Mouse (Mus musculus): ENCODE measurements around the gene Mmp28. TPM values are rescaled to one million over a fixed set of nuclear protein-coding genes. Genes with fewer than 3 reads are reported as not detected.

Mmp28 gene
- polyA plus RNA-seq, 1 experiment from 2014 or later = 3.6 TPM

GRCm38 (mm10) chr11:83440081-83441064 is 22.5 kb downstream of the Mmp28 start:
- peaks cover 44% of the 10 kb centered on the region for H3K27me3 ChIP-seq (ENCODE audit: control insufficient read depth, insufficient read depth, low read length)
- peak overlapping the region; percentile 52 for H3K9ac ChIP-seq (ENCODE audit: low read length)
- H3K36me3 ChIP-seq (ENCODE audit: control insufficient read depth, insufficient read depth, low read length) = no peaks in the 10 kb centered on the region
- 0 out of 2 replicates have a peak, but pooled peaks cover 4% of the 10 kb centered on the region for H3K4me1 ChIP-seq (ENCODE audit: control insufficient read depth, insufficient read depth, low read length)
- peak overlapping the region; percentile 91 for H3K4me2 ChIP-seq
- no peaks in the 10 kb centered on the region for H3K9me3 ChIP-seq (ENCODE audit: control insufficient read depth, low read length)
- DNase-seq (ENCODE audit: low spot score, missing footprints) (peak; percentile 100), ATAC-seq (ENCODE audit: low FRiP score) (peak; percentile 92)
- H3K27ac ChIP-seq (ENCODE audit: low read depth, low read length) = no peak overlapping the region
- peak overlapping the region; percentile 55 for H3K4me3 ChIP-seq (ENCODE audit: low read depth, low read length)
- under 1% methylated on average over 63 of the region's 75 CpGs for WGBS

GRCm38 (mm10) chr11:83439426-83440060 is 23.3 kb downstream of the Mmp28 start:
- H3K9me3 ChIP-seq (ENCODE audit: control insufficient read depth, low read length) = no peaks in the 10 kb centered on the region
- WGBS = 37% methylated on average over 11 of the region's 11 CpGs
- H3K4me2 ChIP-seq = peak overlapping the region; percentile 91
- H3K27me3 ChIP-seq (ENCODE audit: control insufficient read depth, insufficient read depth, low read length) = peaks cover 37% of the 10 kb centered on the region
- H3K27ac ChIP-seq (ENCODE audit: low read depth, low read length) = no peak overlapping the region
- H3K9ac ChIP-seq (ENCODE audit: low read length) = no peak overlapping the region; the same call in 1 of the 2 replicates
- H3K36me3 ChIP-seq (ENCODE audit: control insufficient read depth, insufficient read depth, low read length) = no peaks in the 10 kb centered on the region
- H3K4me1 ChIP-seq (ENCODE audit: control insufficient read depth, insufficient read depth, low read length) = 0 out of 2 replicates have a peak, but pooled peaks cover 4% of the 10 kb centered on the region
- DNase-seq (ENCODE audit: low spot score, missing footprints) = no peak
- no peak overlapping the region for H3K4me3 ChIP-seq (ENCODE audit: low read depth, low read length)
- no peak for ATAC-seq (ENCODE audit: low FRiP score)

GRCm38 (mm10) chr11:83437377-83437776 is 25.5 kb downstream of the Mmp28 start, which contains the start of gene 1700020L24Rik:
TSS of gene 1700020L24Rik (plus strand) at chr11:83437677.
- 89% methylated on average over 1 of the region's 1 CpGs for WGBS
- Histone ChIP-seq H3K4me3 (ENCODE audit: low read depth, low read length) (no peak within 1 kb of the TSS), H3K27me3 (ENCODE audit: control insufficient read depth, insufficient read depth, low read length) (peaks cover 16% of the 10 kb centered on the region), H3K4me2 (no peak within 1 kb of the TSS), H3K36me3 (ENCODE audit: control insufficient read depth, insufficient read depth, low read length) (no peaks in the 10 kb centered on the region), H3K27ac (ENCODE audit: low read depth, low read length) (no peak within 1 kb of the TSS), H3K9me3 (ENCODE audit: control insufficient read depth, low read length) (no peaks in the 10 kb centered on the region), H3K4me1 (ENCODE audit: control insufficient read depth, insufficient read depth, low read length) (0 out of 2 replicates have a peak, but pooled peaks cover 2% of the 10 kb centered on the region), H3K9ac (ENCODE audit: low read length) (no peak within 1 kb of the TSS)
- DNase-seq (ENCODE audit: low spot score, missing footprints) (no peak), ATAC-seq (ENCODE audit: low FRiP score) (no peak)

- 77% methylated on average over 2 of the region's 2 CpGs for WGBS
- ATAC-seq (ENCODE audit: low FRiP score) = no peak
These were observed 30.3 kb downstream of the Mmp28 start for GRCm38 (mm10) chr11:83432533-83432932.

GRCm38 (mm10) chr11:83429355-83429754 is 33.5 kb downstream of the Mmp28 start, which contains the start of gene Gas2l2:
TSS of gene Gas2l2 (minus strand) at chr11:83429455.
- no peaks in the 10 kb centered on the region; the same call in 1 of the 2 replicates for H3K27me3 ChIP-seq (ENCODE audit: control insufficient read depth, insufficient read depth, low read length)
- H3K9me3 ChIP-seq (ENCODE audit: control insufficient read depth, low read length) = no peaks in the 10 kb centered on the region
- H3K4me1 ChIP-seq (ENCODE audit: control insufficient read depth, insufficient read depth, low read length) = 0 out of 2 replicates have a peak, but pooled peaks cover 2% of the 10 kb centered on the region
- H3K27ac ChIP-seq (ENCODE audit: low read depth, low read length) = no peak within 1 kb of the TSS
- ATAC-seq (ENCODE audit: low FRiP score) (no peak), DNase-seq (ENCODE audit: low spot score, missing footprints) (no peak)
- 46% methylated on average over 5 of the region's 5 CpGs for WGBS
- H3K4me3 ChIP-seq (ENCODE audit: low read depth, low read length) = no peak within 1 kb of the TSS
- no peak within 1 kb of the TSS for H3K4me2 ChIP-seq
- H3K9ac ChIP-seq (ENCODE audit: low read length) = no peak within 1 kb of the TSS
- H3K36me3 ChIP-seq (ENCODE audit: control insufficient read depth, insufficient read depth, low read length) = no peaks in the 10 kb centered on the region

More at GRCm38 (mm10) chr11:83432533-83432932, 30.3 kb downstream of the Mmp28 start:
- no peak overlapping the region for H3K4me3 ChIP-seq (ENCODE audit: low read depth, low read length)
- H3K9me3 ChIP-seq (ENCODE audit: control insufficient read depth, low read length) = no peaks in the 10 kb centered on the region
- no peak overlapping the region for H3K4me2 ChIP-seq
- H3K27ac ChIP-seq (ENCODE audit: low read depth, low read length) = no peak overlapping the region
- H3K9ac ChIP-seq (ENCODE audit: low read length) = no peak overlapping the region
- H3K36me3 ChIP-seq (ENCODE audit: control insufficient read depth, insufficient read depth, low read length) = no peaks in the 10 kb centered on the region
- DNase-seq (ENCODE audit: low spot score, missing footprints) = no peak
- H3K27me3 ChIP-seq (ENCODE audit: control insufficient read depth, insufficient read depth, low read length) = no peaks in the 10 kb centered on the region; the same call in 1 of the 2 replicates
- 0 out of 2 replicates have a peak, but pooled peaks cover 2% of the 10 kb centered on the region for H3K4me1 ChIP-seq (ENCODE audit: control insufficient read depth, insufficient read depth, low read length)

- Histone ChIP-seq H3K36me3 (ENCODE audit: control insufficient read depth, insufficient read depth, low read length) (no peaks in the 10 kb centered on the region), H3K27ac (ENCODE audit: low read depth, low read length) (no peak overlapping the region), H3K9ac (ENCODE audit: low read length) (no peak overlapping the region), H3K27me3 (ENCODE audit: control insufficient read depth, insufficient read depth, low read length) (no peaks in the 10 kb centered on the region; the same call in 1 of the 2 replicates), H3K4me2 (no peak overlapping the region), H3K4me3 (ENCODE audit: low read depth, low read length) (no peak overlapping the region), H3K4me1 (ENCODE audit: control insufficient read depth, insufficient read depth, low read length) (0 out of 2 replicates have a peak, but pooled peaks cover 2% of the 10 kb centered on the region), H3K9me3 (ENCODE audit: control insufficient read depth, low read length) (no peaks in the 10 kb centered on the region)
- WGBS = 42% methylated on average over 14 of the region's 17 CpGs
- no peak for DNase-seq (ENCODE audit: low spot score, missing footprints)
- no peak for ATAC-seq (ENCODE audit: low FRiP score)
These were observed 35.9 kb downstream of the Mmp28 start for GRCm38 (mm10) chr11:83426964-83427363.

- peaks cover 7% of the 10 kb centered on the region for H3K27me3 ChIP-seq (ENCODE audit: control insufficient read depth, insufficient read depth, low read length)
- H3K4me3 ChIP-seq (ENCODE audit: low read depth, low read length) = no peak overlapping the region
- H3K36me3 ChIP-seq (ENCODE audit: control insufficient read depth, insufficient read depth, low read length) = no peaks in the 10 kb centered on the region
- H3K9ac ChIP-seq (ENCODE audit: low read length) = no peak overlapping the region
- 8% methylated on average over 8 of the region's 8 CpGs for WGBS
- H3K27ac ChIP-seq (ENCODE audit: low read depth, low read length) = no peak overlapping the region
- no peaks in the 10 kb centered on the region for H3K9me3 ChIP-seq (ENCODE audit: control insufficient read depth, low read length)
- no peak for ATAC-seq (ENCODE audit: low FRiP score)
- DNase-seq (ENCODE audit: low spot score, missing footprints) = peak; percentile 99
- H3K4me1 ChIP-seq (ENCODE audit: control insufficient read depth, insufficient read depth, low read length) = 0 out of 2 replicates have a peak, but pooled peaks cover 2% of the 10 kb centered on the region
- H3K4me2 ChIP-seq = no peak overlapping the region
These were observed 38.2 kb downstream of the Mmp28 start for GRCm38 (mm10) chr11:83424681-83425080.

GRCm38 (mm10) chr11:83421305-83421704 is 41.6 kb downstream of the Mmp28 start:
- no peaks in the 10 kb centered on the region for H3K4me1 ChIP-seq (ENCODE audit: control insufficient read depth, insufficient read depth, low read length)
- ATAC-seq (ENCODE audit: low FRiP score) (no peak), DNase-seq (ENCODE audit: low spot score, missing footprints) (peak; percentile 92)
- H3K9ac ChIP-seq (ENCODE audit: low read length) = no peak overlapping the region
- H3K4me3 ChIP-seq (ENCODE audit: low read depth, low read length) = no peak overlapping the region
- H3K27me3 ChIP-seq (ENCODE audit: control insufficient read depth, insufficient read depth, low read length) = peaks cover 27% of the 10 kb centered on the region
- WGBS = 5% methylated on average over 9 of the region's 9 CpGs
- H3K4me2 ChIP-seq = no peak overlapping the region
- no peak overlapping the region for H3K27ac ChIP-seq (ENCODE audit: low read depth, low read length)
- no peaks in the 10 kb centered on the region for H3K9me3 ChIP-seq (ENCODE audit: control insufficient read depth, low read length)
- no peaks in the 10 kb centered on the region for H3K36me3 ChIP-seq (ENCODE audit: control insufficient read depth, insufficient read depth, low read length)
